Mouse (Mus musculus) gastrocnemius, postnatal 25 days (tissue): ENCODE data around the gene Ift57. TPM values are rescaled to one million over a fixed set of nuclear protein-coding genes. Genes with fewer than 3 reads are reported as not detected.
A peak's percentile ranks its signal among the peaks of the same experiment; 100 is the strongest.

Experiments
- DNase-seq: peaks from one replicate; pipeline ENCODE4 v3.0.0; 2022
- long read RNA-seq, 2 experiments: library from polyadenylated mRNA; stranded (forward); transcript quantifications; one replicate each; pipeline ENCODE4 v2.0.0; 2021
- total RNA-seq, 2 experiments: library from RNA; stranded (reverse); gene quantifications; 1 replicate in 1 of 2; 2 replicates in 1 of 2; pipeline ENCODE4 v1.2.3; 2021

Gene Ift57
- total RNA-seq, result 1 to 10 TPM; 5.4 to 5.5 TPM
- long read RNA-seq, experiment 1, transcript Ift57-201 (11 exons, 2,601 nt), result major isoform, 8 of 14 reads
- long read RNA-seq, experiment 1, partial matches to known transcripts, result 2 of 14 reads
- long read RNA-seq, experiment 1, other reads (novel, unspliced or antisense), result 4 of 14 reads
- long read RNA-seq, experiment 2, transcript Ift57-201 (11 exons, 2,601 nt), result major isoform, 12 of 18 reads
- long read RNA-seq, experiment 2, partial matches to known transcripts, result 0 of 18 reads
- long read RNA-seq, experiment 2, other reads (novel, unspliced or antisense), result 5 of 18 reads

- DNase-seq, result peak; percentile 97
These were observed at the start of gene Ift57 for GRCm38 (mm10) chr16:49698620-49699525. TSS of gene Ift57 (plus strand) at chr16:49699233.

- no peak for DNase-seq
These were observed 41.9 kb upstream of the Ift57 start for GRCm38 (mm10) chr16:49657182-49657581.

GRCm38 (mm10) chr16:49658029-49658428 is 41.0 kb upstream of the Ift57 start:
- DNase-seq, result no peak

- DNase-seq, result no peak
These were observed 39.9 kb upstream of the Ift57 start for GRCm38 (mm10) chr16:49659131-49659530.

- no peak for DNase-seq
These were observed 38.9 kb upstream of the Ift57 start for GRCm38 (mm10) chr16:49660111-49660510.

- no peak for DNase-seq
These were observed 36.8 kb upstream of the Ift57 start for GRCm38 (mm10) chr16:49662201-49662600.

- DNase-seq, result no peak
These were observed 34.4 kb upstream of the Ift57 start for GRCm38 (mm10) chr16:49664677-49665076.

- no peak for DNase-seq
These were observed 19.4 kb upstream of the Ift57 start for GRCm38 (mm10) chr16:49679666-49680065.

- DNase-seq, result no peak
These were observed 14.1 kb upstream of the Ift57 start for GRCm38 (mm10) chr16:49684961-49685360.

- DNase-seq, result no peak
These were observed 788 bp downstream of the Ift57 start for GRCm38 (mm10) chr16:49699821-49700220.

- no peak for DNase-seq
These were observed 9.0 kb downstream of the Ift57 start for GRCm38 (mm10) chr16:49708074-49708473.

GRCm38 (mm10) chr16:49710188-49710587 is 11.2 kb downstream of the Ift57 start:
- no peak for DNase-seq

- DNase-seq, result no peak
These were observed 14.3 kb downstream of the Ift57 start for GRCm38 (mm10) chr16:49713302-49713701.

- no peak for DNase-seq
These were observed 21.6 kb downstream of the Ift57 start for GRCm38 (mm10) chr16:49720671-49721070.

GRCm38 (mm10) chr16:49721678-49722077 is 22.6 kb downstream of the Ift57 start:
- DNase-seq, result no peak

- DNase-seq, result peak; percentile 12
These were observed 24.2 kb downstream of the Ift57 start for GRCm38 (mm10) chr16:49723222-49723621.

- no peak for DNase-seq
These were observed 25.2 kb downstream of the Ift57 start for GRCm38 (mm10) chr16:49724232-49724631.

- DNase-seq, result no peak
These were observed 25.9 kb downstream of the Ift57 start for GRCm38 (mm10) chr16:49724931-49725330.

- DNase-seq, result no peak
These were observed 26.4 kb downstream of the Ift57 start for GRCm38 (mm10) chr16:49725446-49725845.

- no peak for DNase-seq
These were observed 27.2 kb downstream of the Ift57 start for GRCm38 (mm10) chr16:49726216-49726615.

- DNase-seq, result no peak
These were observed 27.7 kb downstream of the Ift57 start for GRCm38 (mm10) chr16:49726761-49727160.

- no peak for DNase-seq
These were observed 37.5 kb downstream of the Ift57 start for GRCm38 (mm10) chr16:49736536-49736935.

- no peak for DNase-seq
These were observed 48.3 kb downstream of the Ift57 start for GRCm38 (mm10) chr16:49747360-49747759.
